Mouse (Mus musculus) liver, embryonic 14.5 days (tissue): ENCODE data around the gene Neto2.

Experiments used
- CTCF ChIP-seq: IDR thresholded peaks from 2 replicates; pipeline ENCODE4 v1.5.1; 2016; ENCODE audit warnings: antibody characterized with exemption, low read depth, control low read depth
- EP300 ChIP-seq: IDR thresholded peaks from 2 replicates; pipeline ENCODE4 v1.6.1; 2016; ENCODE audit warnings: antibody characterized with exemption, low read depth

DNA sequence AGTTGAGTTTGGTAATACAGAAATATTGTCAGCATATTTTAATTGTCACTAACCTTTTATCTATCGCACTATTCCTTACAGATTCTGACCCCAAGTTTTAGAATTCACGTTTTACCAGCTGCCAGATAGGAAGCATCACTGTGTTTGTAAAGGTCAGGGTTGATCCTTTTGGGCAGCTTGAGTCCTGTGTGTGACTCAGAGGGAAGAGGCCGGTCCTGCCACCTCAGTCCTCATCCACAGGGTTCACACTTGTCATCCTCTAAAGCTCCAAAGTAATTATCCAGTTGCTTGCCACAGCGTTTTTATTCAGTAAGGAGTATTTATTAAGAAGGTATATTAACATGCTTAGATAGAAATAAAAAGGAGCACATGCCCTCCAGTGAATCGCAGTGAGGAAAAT lies 16.5 kb upstream of the Neto2 start:
- TF ChIP-seq CTCF (no peak), EP300 (no peak)
